Comparison of ENCODE assay signal across 23 mouse cellular contexts in the genomic region with DNA sequence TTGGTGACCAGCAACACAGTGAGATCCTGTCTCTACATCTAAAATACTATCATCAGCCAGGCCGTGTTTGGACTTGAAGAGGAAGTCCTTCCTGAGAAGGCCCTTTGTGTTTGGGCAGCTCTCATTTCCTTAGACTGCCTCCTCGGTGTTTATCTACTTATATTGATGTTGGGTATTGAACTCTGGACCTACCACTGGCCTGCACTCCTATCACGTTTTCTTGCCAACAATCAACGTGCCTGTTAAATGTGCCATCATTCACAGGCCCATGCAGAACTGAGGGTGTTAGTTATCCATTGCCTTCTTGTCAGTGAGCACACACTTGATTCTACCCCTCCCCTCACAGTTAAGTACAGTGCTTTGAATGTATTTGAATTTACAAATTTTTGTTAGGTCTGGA. TPM values are rescaled to one million over a fixed set of nuclear protein-coding genes. Genes with fewer than 3 reads are reported as not detected.
DNase-seq lines count a peak whose midpoint lies in the region; ATAC-seq and TF ChIP-seq lines count a peak whose summit lies in the region.
"Had no signal": no experiment of that assay in that cellular context is flagged by ENCODE, and none has a peak within 500 bp of the region (broad histone marks: within the 10 kb centered on the region; RNA-seq: fewer than 3 reads in every experiment).

No protein-coding gene starts in this region.

- 0 out of 2 replicates have a peak, but pooled peaks cover 7% of the 10 kb centered on the region for H3K36me3 ChIP-seq in intestine, postnatal 0 days (ENCODE audit: control insufficient read depth, insufficient read depth)
- no peaks in the 10 kb centered on the region for H3K36me3 ChIP-seq in intestine, embryonic 16.5 days (ENCODE audit: control insufficient read depth, insufficient read depth, low read length)
- 0 out of 2 replicates have a peak, but pooled peaks cover 4% of the 10 kb centered on the region for H3K36me3 ChIP-seq in neural tube, embryonic 13.5 days
- no peaks in the 10 kb centered on the region; the same call in 1 of the 2 replicates for H3K36me3 ChIP-seq in neural tube, embryonic 15.5 days
- H3K36me3 ChIP-seq: hindbrain, embryonic 12.5 days had no signal

- no peak for TF ChIP-seq CTCF in intestine, postnatal 0 days (IDR thresholded peaks at IDR 0.05; ENCODE audit: low read depth)

- H3K4me1 ChIP-seq in intestine, postnatal 0 days (replicated peaks; ENCODE audit: control insufficient read depth, insufficient read depth, low read length), result no peaks in the 10 kb centered on the region
- H3K4me1 ChIP-seq in intestine, embryonic 16.5 days (ENCODE audit: control insufficient read depth, insufficient read depth, low read length), result peaks cover 8% of the 10 kb centered on the region
- peaks cover 9% of the 10 kb centered on the region for H3K4me1 ChIP-seq in neural tube, embryonic 13.5 days (replicated peaks)
- peaks cover 9% of the 10 kb centered on the region for H3K4me1 ChIP-seq in neural tube, embryonic 15.5 days
- H3K4me1 ChIP-seq: hindbrain, embryonic 12.5 days had no signal

- peak; percentile 4 for DNase-seq in lung, postnatal 14 days
- DNase-seq in urinary bladder, postnatal 10 days (ENCODE audit: low spot score), result no peak
- no peak for DNase-seq in Muller cell, postnatal 12 days (ENCODE audit: inconsistent ontology term)
- no peak for DNase-seq in adrenal gland, postnatal 36 days
- DNase-seq: adrenal gland, adult 2 months; adrenal gland, postnatal 25 days; B cell, adult 2 months; cerebellum, adult 2 months; cerebellum, postnatal 10 days; forebrain, postnatal 0 days; gastrocnemius, adult 2 months; gastrocnemius, postnatal 25 days; heart, postnatal 4 days had no signal

- no peaks in the 10 kb centered on the region for H3K9me3 ChIP-seq in intestine, postnatal 0 days (ENCODE audit: control insufficient read depth)
- no peaks in the 10 kb centered on the region for H3K9me3 ChIP-seq in intestine, embryonic 16.5 days (ENCODE audit: control insufficient read depth, low read length)
- no peaks in the 10 kb centered on the region for H3K9me3 ChIP-seq in neural tube, embryonic 13.5 days
- H3K9me3 ChIP-seq in neural tube, embryonic 15.5 days (replicated peaks), result no peaks in the 10 kb centered on the region
- H3K9me3 ChIP-seq: embryonic facial prominence, embryonic 10.5 days; forebrain, embryonic 13.5 days; G1E; heart, embryonic 13.5 days; hindbrain, embryonic 12.5 days had no signal

- H3K4me3 ChIP-seq in intestine, postnatal 0 days (ENCODE audit: low read depth, low read length), result no peak overlapping the region
- H3K4me3 ChIP-seq in intestine, embryonic 16.5 days (ENCODE audit: low read length), result no peak overlapping the region
- no peak overlapping the region for H3K4me3 ChIP-seq in neural tube, embryonic 13.5 days
- no peak overlapping the region for H3K4me3 ChIP-seq in neural tube, embryonic 15.5 days (replicated peaks)
- H3K4me3 ChIP-seq: embryonic facial prominence, embryonic 10.5 days; forebrain, embryonic 13.5 days; gastrocnemius, adult 2 months; heart, embryonic 13.5 days; hindbrain, embryonic 12.5 days had no signal

- H3K9ac ChIP-seq in intestine, postnatal 0 days (ENCODE audit: low read depth, low read length), result no peak overlapping the region
- no peak overlapping the region for H3K9ac ChIP-seq in intestine, embryonic 16.5 days (ENCODE audit: low read depth, low read length)
- 0 out of 2 replicates have a peak overlapping the region, but pooled peaks have one; percentile 12 for H3K9ac ChIP-seq in neural tube, embryonic 13.5 days
- no peak overlapping the region for H3K9ac ChIP-seq in neural tube, embryonic 15.5 days (replicated peaks)
- H3K9ac ChIP-seq: forebrain, embryonic 13.5 days; forebrain, postnatal 0 days; heart, embryonic 13.5 days; hindbrain, embryonic 12.5 days had no signal

- no peaks in the 10 kb centered on the region for H3K27me3 ChIP-seq in intestine, postnatal 0 days (replicated peaks; ENCODE audit: control insufficient read depth, insufficient read depth, low read length)
- no peaks in the 10 kb centered on the region for H3K27me3 ChIP-seq in intestine, embryonic 16.5 days (replicated peaks; ENCODE audit: control insufficient read depth, insufficient read depth, low read length)
- 0 out of 2 replicates have a peak, but pooled peaks cover 3% of the 10 kb centered on the region for H3K27me3 ChIP-seq in neural tube, embryonic 13.5 days
- no peaks in the 10 kb centered on the region for H3K27me3 ChIP-seq in neural tube, embryonic 15.5 days (replicated peaks)
- H3K27me3 ChIP-seq: forebrain, embryonic 13.5 days; heart, embryonic 13.5 days; hindbrain, embryonic 12.5 days had no signal

- ATAC-seq in intestine, postnatal 0 days, result peak; percentile 60
- no peak for ATAC-seq in intestine, embryonic 16.5 days
- ATAC-seq in neural tube, embryonic 13.5 days (ENCODE audit: low read depth), result no peak
- no peak for ATAC-seq in neural tube, embryonic 15.5 days (ENCODE audit: low FRiP score)
- ATAC-seq: CD4-positive, CD25-positive, alpha-beta regulatory T cell, adult 4 months; forebrain, embryonic 13.5 days; forebrain, postnatal 0 days had no signal

- no peak overlapping the region for H3K4me2 ChIP-seq in intestine, postnatal 0 days (replicated peaks; ENCODE audit: low read depth)
- no peak overlapping the region for H3K4me2 ChIP-seq in intestine, embryonic 16.5 days (ENCODE audit: low read depth, low read length)
- H3K4me2 ChIP-seq in neural tube, embryonic 13.5 days, result no peak overlapping the region
- H3K4me2 ChIP-seq in neural tube, embryonic 15.5 days, result no peak overlapping the region
- H3K4me2 ChIP-seq: forebrain, embryonic 13.5 days; heart, embryonic 13.5 days; hindbrain, embryonic 12.5 days had no signal

- 22% methylated on average over 4 of the region's 4 CpGs for WGBS in intestine, postnatal 0 days
- 45% methylated on average over 4 of the region's 4 CpGs for WGBS in intestine, embryonic 16.5 days
- 81% methylated on average over 4 of the region's 4 CpGs for WGBS in neural tube, embryonic 13.5 days
- WGBS in neural tube, embryonic 15.5 days, result 79% methylated on average over 4 of the region's 4 CpGs

- H3K27ac ChIP-seq in intestine, postnatal 0 days (ENCODE audit: low read depth, low read length), result no peak overlapping the region
- H3K27ac ChIP-seq in intestine, embryonic 16.5 days (ENCODE audit: low read length), result no peak overlapping the region
- no peak overlapping the region for H3K27ac ChIP-seq in neural tube, embryonic 13.5 days (replicated peaks)
- H3K27ac ChIP-seq in neural tube, embryonic 15.5 days (replicated peaks), result no peak overlapping the region
- H3K27ac ChIP-seq: embryonic facial prominence, embryonic 10.5 days; forebrain, embryonic 13.5 days; gastrocnemius, adult 2 months; heart, embryonic 13.5 days; hindbrain, embryonic 12.5 days had no signal

RNA-seq across cellular contexts. Expression of gene Alg6, which starts 2.4 kb away (rescaled TPM):
- 8.0 and 8.1 TPM in 2 replicates for polyA plus RNA-seq in intestine, postnatal 0 days (2015; fragmentation: Nextera tagmentation; extraction: Ambion mirVana)
- 20.6 and 21.0 TPM in 2 replicates for polyA plus RNA-seq in intestine, embryonic 16.5 days (2015; fragmentation: Nextera tagmentation; extraction: Ambion mirVana)
- 9.2 and 10.6 TPM in 2 replicates for polyA plus RNA-seq in neural tube, embryonic 13.5 days (2015; fragmentation: Nextera tagmentation; extraction: Ambion mirVana)
- polyA plus RNA-seq in neural tube, embryonic 15.5 days (2015; fragmentation: Nextera tagmentation; extraction: Ambion mirVana), result 12.8 and 15.4 TPM in 2 replicates
- 1 to 10 TPM; 6.1 to 7.6 TPM for total RNA-seq in adrenal gland, postnatal 36 days (2021)
